Mouse (Mus musculus) intestine, embryonic 15.5 days (tissue): ENCODE results near the gene Tmem56. TPM values are rescaled to one million over a fixed set of nuclear protein-coding genes. Genes with fewer than 3 reads are reported as not detected.

Experiments used
- ATAC-seq: fragments of 200-750 bp; cut with Nextera tagmentation; 2 replicates; pipeline ENCODE4 v1.8.0; 2017; ENCODE audit warnings: moderate TSS enrichment, moderate library complexity
- H3K27ac ChIP-seq: fragments of 300-500 bp; sonication (generic); 2 replicates; pipeline ENCODE4 v1.5.1; 2015; ENCODE audit warnings: mild to moderate bottlenecking, inconsistent platforms
- H3K27me3 ChIP-seq: fragments of 300-500 bp; sonication (generic); replicated peaks from 2 replicates; pipeline ENCODE4 v1.6.1; 2015; ENCODE audit warnings: inconsistent platforms
- H3K36me3 ChIP-seq: fragments of 300-500 bp; sonication (generic); 2 replicates; pipeline ENCODE4 v1.6.1; 2015; ENCODE audit warnings: inconsistent platforms
- H3K4me1 ChIP-seq: fragments of 300-500 bp; sonication (generic); replicated peaks from 2 replicates; pipeline ENCODE4 v1.6.1; 2015; ENCODE audit warnings: inconsistent platforms
- H3K4me2 ChIP-seq: fragments of 300-500 bp; sonication (generic); replicated peaks from 2 replicates; pipeline ENCODE4 v1.6.1; 2015; ENCODE audit warnings: mild to moderate bottlenecking, inconsistent platforms
- H3K4me3 ChIP-seq: fragments of 300-500 bp; sonication (generic); replicated peaks from 2 replicates; pipeline ENCODE4 v1.5.1; 2015; ENCODE audit warnings: inconsistent platforms
- H3K9ac ChIP-seq: fragments of 300-500 bp; sonication (generic); 2 replicates; pipeline ENCODE4 v1.6.1; 2015; ENCODE audit warnings: inconsistent platforms
- H3K9me3 ChIP-seq: fragments of 300-500 bp; sonication (generic); 2 replicates; pipeline ENCODE4 v1.6.1; 2016; ENCODE audit warnings: inconsistent platforms
- WGBS: fragments of 180-500 bp; shearing (Covaris S2); methylation state at CpG from one replicate; pipeline ENCODE4 v1.1.7; 2015; 5-methylcytosine and 5-hydroxymethylcytosine counted together
- polyA plus RNA-seq: library from polyadenylated mRNA; unstranded; fragments of >200 nt; fragmentation: Nextera tagmentation; extraction: Ambion mirVana; gene quantifications from 2 replicates; pipeline ENCODE4 v1.2.1, GENCODE M21; 2015

The Tmem56 gene
- polyA plus RNA-seq, 1 experiment from 2014 or later: 1.2 TPM

GRCm38 (mm10) chr3:121156451-121157186 lies 126.3 kb downstream of the Tmem56 start:
- no peaks in the 10 kb centered on the region for H3K9me3 ChIP-seq
- no peak overlapping the region for H3K4me2 ChIP-seq
- no peak overlapping the region for H3K4me3 ChIP-seq
- no peaks in the 10 kb centered on the region for H3K4me1 ChIP-seq
- 76% methylated on average over 11 of the region's 11 CpGs for WGBS
- H3K27me3 ChIP-seq: no peaks in the 10 kb centered on the region
- no peaks in the 10 kb centered on the region for H3K36me3 ChIP-seq
- H3K9ac ChIP-seq: no peak overlapping the region
- H3K27ac ChIP-seq: no peak overlapping the region
- no peak for ATAC-seq

- no peaks in the 10 kb centered on the region for H3K27me3 ChIP-seq
- no peak for ATAC-seq
- no peak overlapping the region for H3K27ac ChIP-seq
- no peaks in the 10 kb centered on the region for H3K36me3 ChIP-seq
- no peaks in the 10 kb centered on the region for H3K9me3 ChIP-seq
- H3K4me3 ChIP-seq: no peak overlapping the region
- 55% methylated on average over 7 of the region's 7 CpGs for WGBS
- H3K4me2 ChIP-seq: no peak overlapping the region
- H3K4me1 ChIP-seq: no peaks in the 10 kb centered on the region
- no peak overlapping the region for H3K9ac ChIP-seq
Measured at GRCm38 (mm10) chr3:121156043-121156442, 126.9 kb downstream of the Tmem56 start.

Other genes with a start within 250 kb of the Tmem56 start
- gene Rwdd3, start 111.4 kb downstream of the Tmem56 start, polyA plus RNA-seq: 4.6 and 5.9 TPM in 2 replicates
- gene Alg14, start 8.7 kb upstream of the Tmem56 start, polyA plus RNA-seq: 41.5 and 48.4 TPM in 2 replicates
- gene Cnn3, start 143.4 kb upstream of the Tmem56 start, polyA plus RNA-seq: 414 and 470 TPM in 2 replicates
- 42.5 and 45.3 TPM in 2 replicates for gene Slc44a3, start 249.3 kb upstream of the Tmem56 start, polyA plus RNA-seq